Mouse (Mus musculus): ENCODE data around the gene Sec22b. TPM values are rescaled to one million over a fixed set of nuclear protein-coding genes. Genes with fewer than 3 reads are reported as not detected.

Sec22b gene
- polyA plus RNA-seq, 1 experiment, result 76.9 TPM

DNA sequence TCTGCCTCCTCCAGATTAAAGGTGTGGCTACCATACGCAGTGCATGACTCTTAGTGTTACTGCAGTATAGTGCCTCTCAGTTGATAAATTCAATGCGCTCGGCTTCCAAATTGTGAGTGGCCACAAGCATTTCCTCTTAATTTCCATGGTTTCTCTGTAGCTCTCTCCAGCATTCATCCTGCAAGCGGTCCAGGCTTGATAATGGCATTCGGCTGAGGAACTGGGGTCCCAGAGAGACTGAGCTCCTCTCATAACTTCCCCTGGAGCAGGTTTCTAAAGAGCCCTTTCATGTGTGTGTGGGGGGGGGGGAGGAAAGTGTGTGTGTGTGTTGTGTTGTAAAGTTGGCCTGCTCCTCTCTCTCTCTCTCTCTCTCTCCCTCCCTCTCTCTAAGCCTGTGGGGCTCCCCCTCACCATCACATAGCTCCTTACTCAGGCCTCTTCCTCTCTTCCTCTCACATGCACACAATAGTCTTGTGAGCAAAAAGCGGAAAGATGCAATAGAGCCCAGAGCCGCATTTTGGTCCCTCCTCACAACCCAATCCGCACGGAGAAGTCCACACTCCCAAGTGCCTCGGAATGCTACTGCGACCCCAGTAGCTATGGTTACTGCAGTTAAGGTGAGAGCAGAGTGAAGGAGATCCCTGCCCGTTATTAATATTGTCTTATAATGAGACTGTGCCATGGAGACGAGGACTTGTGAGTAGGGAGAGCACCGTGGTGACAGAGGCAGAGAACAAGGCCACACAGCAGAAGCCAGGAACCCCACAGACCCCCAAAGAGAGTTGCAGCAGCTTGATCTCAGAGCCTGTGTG lies 60.0 kb downstream of the Sec22b start:
- Histone ChIP-seq H3K4me1 (ENCODE audit: control insufficient read depth, insufficient read depth, low read length) (no peaks in the 10 kb centered on the region), H3K9me3 (replicated peaks; ENCODE audit: control insufficient read depth, insufficient read depth, low read length, poor library complexity, severe bottlenecking) (no peaks in the 10 kb centered on the region), H3K4me3 (ENCODE audit: low read depth, low read length) (no peak overlapping the region), H3K27me3 (ENCODE audit: control insufficient read depth, insufficient read depth, low read length, poor library complexity, severe bottlenecking) (no peaks in the 10 kb centered on the region), H3K9ac (ENCODE audit: low read depth, poor library complexity, severe bottlenecking) (no peak overlapping the region), H3K27ac (ENCODE audit: insufficient read depth, low read length) (no peak overlapping the region), H3K36me3 (ENCODE audit: control insufficient read depth, insufficient read depth, low read length, poor library complexity, severe bottlenecking) (no peaks in the 10 kb centered on the region)
- TF ChIP-seq POLR2A (IDR thresholded peaks at IDR 0.05; ENCODE audit: insufficient read depth, low read length) (no peak), CTCF (IDR thresholded peaks at IDR 0.05; ENCODE audit: low read depth, low read length) (no peak), EP300 (IDR thresholded peaks at IDR 0.05; ENCODE audit: insufficient read depth, low read depth, low read length) (no peak)

DNA sequence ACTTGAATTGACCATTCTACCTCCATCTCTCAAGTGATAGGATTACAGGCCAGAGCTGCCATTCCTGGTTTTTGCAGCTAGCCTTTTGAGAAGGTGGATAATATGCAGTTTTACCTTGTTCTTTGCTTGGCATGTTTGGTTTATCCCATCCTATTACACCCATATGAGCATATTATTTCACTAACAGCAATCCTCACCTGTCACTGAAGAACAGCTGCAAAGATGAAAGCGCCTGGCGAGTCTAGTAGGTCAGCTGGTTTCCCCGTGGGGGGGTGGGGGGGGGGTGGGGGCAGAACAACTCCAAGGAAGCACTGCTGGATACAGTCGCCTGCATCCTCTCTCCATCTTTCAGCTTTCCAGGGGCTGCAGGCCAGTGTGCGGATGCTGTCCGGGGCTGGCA lies 61.0 kb downstream of the Sec22b start:
- no peaks in the 10 kb centered on the region for H3K36me3 ChIP-seq (ENCODE audit: control insufficient read depth, insufficient read depth, low read length, poor library complexity, severe bottlenecking)
- H3K4me1 ChIP-seq (ENCODE audit: control insufficient read depth, insufficient read depth, low read length), result no peaks in the 10 kb centered on the region
- H3K27me3 ChIP-seq (ENCODE audit: control insufficient read depth, insufficient read depth, low read length, poor library complexity, severe bottlenecking), result no peaks in the 10 kb centered on the region
- TF ChIP-seq CTCF (IDR thresholded peaks at IDR 0.05; ENCODE audit: low read depth, low read length) (no peak), POLR2A (IDR thresholded peaks at IDR 0.05; ENCODE audit: insufficient read depth, low read length) (no peak), EP300 (IDR thresholded peaks at IDR 0.05; ENCODE audit: insufficient read depth, low read depth, low read length) (no peak)
- no peak overlapping the region for H3K27ac ChIP-seq (ENCODE audit: insufficient read depth, low read length)
- H3K9me3 ChIP-seq (replicated peaks; ENCODE audit: control insufficient read depth, insufficient read depth, low read length, poor library complexity, severe bottlenecking), result no peaks in the 10 kb centered on the region
- H3K4me3 ChIP-seq (ENCODE audit: low read depth, low read length), result no peak overlapping the region
- H3K9ac ChIP-seq (ENCODE audit: low read depth, poor library complexity, severe bottlenecking), result no peak overlapping the region

GRCm38 (mm10) chr3:97964878-97965353 lies 63.9 kb downstream of the Sec22b start:
- H3K9me3 ChIP-seq (replicated peaks; ENCODE audit: control insufficient read depth, insufficient read depth, low read length, poor library complexity, severe bottlenecking), result no peaks in the 10 kb centered on the region
- no peak overlapping the region for H3K4me3 ChIP-seq (ENCODE audit: low read depth, low read length)
- no peaks in the 10 kb centered on the region for H3K4me1 ChIP-seq (ENCODE audit: control insufficient read depth, insufficient read depth, low read length)
- no peaks in the 10 kb centered on the region for H3K36me3 ChIP-seq (ENCODE audit: control insufficient read depth, insufficient read depth, low read length, poor library complexity, severe bottlenecking)
- H3K27me3 ChIP-seq (ENCODE audit: control insufficient read depth, insufficient read depth, low read length, poor library complexity, severe bottlenecking), result no peaks in the 10 kb centered on the region
- TF ChIP-seq POLR2A (IDR thresholded peaks at IDR 0.05; ENCODE audit: insufficient read depth, low read length), result no peak
- no peak for TF ChIP-seq EP300 (IDR thresholded peaks at IDR 0.05; ENCODE audit: insufficient read depth, low read depth, low read length)
- no peak for TF ChIP-seq CTCF (IDR thresholded peaks at IDR 0.05; ENCODE audit: low read depth, low read length)
- H3K9ac ChIP-seq (ENCODE audit: low read depth, poor library complexity, severe bottlenecking), result no peak overlapping the region
- no peak overlapping the region for H3K27ac ChIP-seq (ENCODE audit: insufficient read depth, low read length)

GRCm38 (mm10) chr3:97967627-97968026 lies 66.6 kb downstream of the Sec22b start:
- no peak overlapping the region for H3K27ac ChIP-seq (ENCODE audit: insufficient read depth, low read length)
- H3K36me3 ChIP-seq (ENCODE audit: control insufficient read depth, insufficient read depth, low read length, poor library complexity, severe bottlenecking), result no peaks in the 10 kb centered on the region
- no peaks in the 10 kb centered on the region for H3K4me1 ChIP-seq (ENCODE audit: control insufficient read depth, insufficient read depth, low read length)
- H3K9me3 ChIP-seq (replicated peaks; ENCODE audit: control insufficient read depth, insufficient read depth, low read length, poor library complexity, severe bottlenecking), result no peaks in the 10 kb centered on the region
- H3K9ac ChIP-seq (ENCODE audit: low read depth, poor library complexity, severe bottlenecking), result no peak overlapping the region
- no peaks in the 10 kb centered on the region for H3K27me3 ChIP-seq (ENCODE audit: control insufficient read depth, insufficient read depth, low read length, poor library complexity, severe bottlenecking)
- no peak overlapping the region for H3K4me3 ChIP-seq (ENCODE audit: low read depth, low read length)
- no peak for TF ChIP-seq EP300 (IDR thresholded peaks at IDR 0.05; ENCODE audit: insufficient read depth, low read depth, low read length)
- TF ChIP-seq CTCF (IDR thresholded peaks at IDR 0.05; ENCODE audit: low read depth, low read length), result no peak
- TF ChIP-seq POLR2A (IDR thresholded peaks at IDR 0.05; ENCODE audit: insufficient read depth, low read length), result no peak

- Histone ChIP-seq H3K9ac (ENCODE audit: low read depth, poor library complexity, severe bottlenecking) (no peak overlapping the region), H3K27me3 (ENCODE audit: control insufficient read depth, insufficient read depth, low read length, poor library complexity, severe bottlenecking) (no peaks in the 10 kb centered on the region), H3K36me3 (ENCODE audit: control insufficient read depth, insufficient read depth, low read length, poor library complexity, severe bottlenecking) (no peaks in the 10 kb centered on the region), H3K27ac (ENCODE audit: insufficient read depth, low read length) (no peak overlapping the region), H3K4me3 (ENCODE audit: low read depth, low read length) (no peak overlapping the region), H3K4me1 (ENCODE audit: control insufficient read depth, insufficient read depth, low read length) (no peaks in the 10 kb centered on the region), H3K9me3 (replicated peaks; ENCODE audit: control insufficient read depth, insufficient read depth, low read length, poor library complexity, severe bottlenecking) (no peaks in the 10 kb centered on the region)
- TF ChIP-seq POLR2A (IDR thresholded peaks at IDR 0.05; ENCODE audit: insufficient read depth, low read length) (no peak), CTCF (IDR thresholded peaks at IDR 0.05; ENCODE audit: low read depth, low read length) (no peak), EP300 (IDR thresholded peaks at IDR 0.05; ENCODE audit: insufficient read depth, low read depth, low read length) (no peak)
Observed at GRCm38 (mm10) chr3:97968191-97968590, 67.2 kb downstream of the Sec22b start.

- TF ChIP-seq POLR2A (IDR thresholded peaks at IDR 0.05; ENCODE audit: insufficient read depth, low read length), result no peak
- H3K36me3 ChIP-seq (ENCODE audit: control insufficient read depth, insufficient read depth, low read length, poor library complexity, severe bottlenecking), result no peaks in the 10 kb centered on the region
- H3K9me3 ChIP-seq (replicated peaks; ENCODE audit: control insufficient read depth, insufficient read depth, low read length, poor library complexity, severe bottlenecking), result no peaks in the 10 kb centered on the region
- H3K9ac ChIP-seq (ENCODE audit: low read depth, poor library complexity, severe bottlenecking), result no peak overlapping the region
- no peaks in the 10 kb centered on the region for H3K27me3 ChIP-seq (ENCODE audit: control insufficient read depth, insufficient read depth, low read length, poor library complexity, severe bottlenecking)
- no peak overlapping the region for H3K4me3 ChIP-seq (ENCODE audit: low read depth, low read length)
- H3K27ac ChIP-seq (ENCODE audit: insufficient read depth, low read length), result no peak overlapping the region
- H3K4me1 ChIP-seq (ENCODE audit: control insufficient read depth, insufficient read depth, low read length), result no peaks in the 10 kb centered on the region
Observed at GRCm38 (mm10) chr3:97969019-97969418, 68.0 kb downstream of the Sec22b start.

Data from ES-Bruce4 (cell line).